Mouse (Mus musculus) stomach, embryonic 16.5 days (tissue): Measurements from ENCODE around the gene Cdk10. TPM values are rescaled to one million over a fixed set of nuclear protein-coding genes. Genes with fewer than 3 reads are reported as not detected.
"Not testable (repeated sequence)": the region's sequence is repeated elsewhere in the genome, so short reads cannot be mapped to it uniquely, and the experiment has no call there.

Experiments
- ATAC-seq: fragments of 200-750 bp; cut with Nextera tagmentation; 2 replicates; pipeline ENCODE4 v1.8.0; 2017; ENCODE audit warnings: moderate number of reproducible peaks, moderate TSS enrichment; ENCODE audit not compliant: insufficient read depth, low FRiP score
- H3K27ac ChIP-seq: fragments of 300-500 bp; sonication (generic); 2 replicates; pipeline ENCODE4 v1.5.1; 2014; ENCODE audit warnings: low read length
- H3K27me3 ChIP-seq: fragments of 300-500 bp; sonication (generic); 2 replicates; pipeline ENCODE4 v1.6.1; 2014; ENCODE audit warnings: low read length, control low read depth, mixed read lengths; ENCODE audit not compliant: control insufficient read depth, insufficient read depth
- H3K36me3 ChIP-seq: fragments of 300-500 bp; sonication (generic); 2 replicates; pipeline ENCODE4 v1.6.1; 2014; ENCODE audit warnings: low read length; ENCODE audit not compliant: control insufficient read depth, insufficient read depth
- H3K4me1 ChIP-seq: fragments of 300-500 bp; sonication (generic); 2 replicates; pipeline ENCODE4 v1.6.1; 2014; ENCODE audit warnings: low read length, control low read depth, mixed read lengths; ENCODE audit not compliant: control insufficient read depth, insufficient read depth
- H3K4me2 ChIP-seq: fragments of 300-500 bp; sonication (generic); 2 replicates; pipeline ENCODE4 v1.6.1; 2014; ENCODE audit warnings: low read depth, low read length, mixed read lengths
- H3K4me3 ChIP-seq: fragments of 300-500 bp; sonication (generic); replicated peaks from 2 replicates; pipeline ENCODE4 v1.5.1; 2014; ENCODE audit warnings: mild to moderate bottlenecking, low read length
- H3K9ac ChIP-seq: fragments of 300-500 bp; sonication (generic); 2 replicates; pipeline ENCODE4 v1.6.1; 2014; ENCODE audit warnings: low read length
- H3K9me3 ChIP-seq: fragments of 300-500 bp; sonication (generic); replicated peaks from 2 replicates; pipeline ENCODE4 v1.6.1; 2016; ENCODE audit warnings: low read length, control low read depth; ENCODE audit not compliant: control insufficient read depth
- WGBS: fragments of 180-500 bp; shearing (Covaris S2); extraction: QIAGEN DNeasy Blood & Tissue Kit; methylation state at CpG from one replicate; pipeline ENCODE4 v1.1.7; 2014; 5-methylcytosine and 5-hydroxymethylcytosine counted together
- polyA plus RNA-seq: library from polyadenylated mRNA; unstranded; fragments of >200 nt; fragmentation: Nextera tagmentation; extraction: Ambion mirVana; gene quantifications from 2 replicates; pipeline ENCODE4 v1.2.1, GENCODE M21; 2015

The Cdk10 gene
- polyA plus RNA-seq, 1 experiment from 2014 or later, result 27.3 TPM

DNA sequence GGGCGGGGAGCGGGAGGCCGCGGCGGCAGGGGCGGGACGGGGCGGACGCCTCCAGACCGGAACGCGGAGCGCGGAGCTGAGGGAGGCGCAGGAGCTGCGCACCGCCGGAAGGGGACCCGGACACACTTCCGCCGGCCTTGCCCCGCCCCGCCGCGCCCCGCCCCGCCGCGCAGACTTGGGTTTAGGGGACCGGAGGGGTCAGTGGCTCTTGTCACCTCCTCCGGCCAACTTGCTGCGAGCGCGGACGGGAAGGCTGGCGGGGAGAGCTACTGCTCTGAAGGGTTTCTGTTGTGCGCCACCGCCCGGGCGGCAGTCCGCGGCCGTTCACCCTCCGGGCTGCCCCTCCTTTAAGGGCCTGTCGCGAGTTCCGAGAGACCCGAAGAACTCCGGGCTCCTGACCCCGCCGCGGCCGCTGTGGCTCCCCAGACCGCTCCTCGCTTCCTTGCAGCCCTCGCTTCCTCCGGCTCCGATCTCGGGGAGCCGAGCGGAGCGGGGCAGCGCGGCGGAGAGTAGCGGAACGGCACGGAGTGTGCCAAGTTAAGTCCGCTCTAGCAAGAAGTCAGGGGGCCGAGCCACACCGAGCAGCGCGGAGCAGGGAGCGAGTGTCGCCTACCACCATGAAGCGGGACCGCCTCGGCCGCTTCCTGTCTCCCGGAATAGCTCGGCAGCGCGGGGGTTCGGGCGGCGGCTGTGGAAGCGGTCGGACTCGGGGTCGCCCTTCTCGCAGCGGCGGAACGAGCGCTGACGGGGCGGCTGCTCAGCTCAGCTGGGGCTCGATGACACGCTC, 29.6 kb downstream of the Cdk10 start, which contains the start of the genes Zfp276 and Vps9d1:
Gene Zfp276 (plus strand): TSS at position 97 of the 787 bp plus-strand sequence.
Gene Vps9d1 (minus strand): TSS at position 250 of the 787 bp plus-strand sequence.
- H3K4me3 ChIP-seq, result peak within 1 kb of the TSS; percentile 99
- H3K27ac ChIP-seq, result peak within 1 kb of the TSS; percentile 86
- H3K9me3 ChIP-seq, result no peaks in the 10 kb centered on the region
- under 1% methylated on average over 98 of the region's 99 CpGs for WGBS
- ATAC-seq, result peak; percentile 96
- peak within 1 kb of the TSS; percentile 94 for H3K4me2 ChIP-seq
- no peaks in the 10 kb centered on the region for H3K27me3 ChIP-seq
- H3K9ac ChIP-seq, result peak within 1 kb of the TSS; percentile 99
- peaks cover 20% of the 10 kb centered on the region for H3K4me1 ChIP-seq
- H3K36me3 ChIP-seq, result peaks cover 13% of the 10 kb centered on the region

- peak overlapping the region; percentile 99 for H3K4me3 ChIP-seq
- H3K9ac ChIP-seq, result peak overlapping the region; percentile 99
- no peaks in the 10 kb centered on the region for H3K27me3 ChIP-seq
- no peaks in the 10 kb centered on the region for H3K9me3 ChIP-seq
- H3K4me2 ChIP-seq, result peak overlapping the region; percentile 94
- 69% methylated on average over 6 of the region's 6 CpGs for WGBS
- H3K4me1 ChIP-seq, result peaks cover 20% of the 10 kb centered on the region
- ATAC-seq, result no peak
- no peak overlapping the region for H3K27ac ChIP-seq
- peaks cover 18% of the 10 kb centered on the region for H3K36me3 ChIP-seq
Observed at GRCm38 (mm10) chr8:123255170-123255569, 30.5 kb downstream of the Cdk10 start.

GRCm38 (mm10) chr8:123257114-123257513, 32.5 kb downstream of the Cdk10 start:
- Histone ChIP-seq H3K27ac (no peak overlapping the region), H3K4me3 (no peak overlapping the region), H3K27me3 (no peaks in the 10 kb centered on the region), H3K36me3 (peaks cover 13% of the 10 kb centered on the region), H3K4me2 (no peak overlapping the region), H3K4me1 (peaks cover 20% of the 10 kb centered on the region), H3K9me3 (no peaks in the 10 kb centered on the region), H3K9ac (no peak overlapping the region)
- ATAC-seq, result no peak
- 80% methylated on average over 3 of the region's 3 CpGs for WGBS

- H3K9ac ChIP-seq, result not testable (repeated sequence)
Observed at GRCm38 (mm10) chr8:123257593-123257992, 33.0 kb downstream of the Cdk10 start.

DNA sequence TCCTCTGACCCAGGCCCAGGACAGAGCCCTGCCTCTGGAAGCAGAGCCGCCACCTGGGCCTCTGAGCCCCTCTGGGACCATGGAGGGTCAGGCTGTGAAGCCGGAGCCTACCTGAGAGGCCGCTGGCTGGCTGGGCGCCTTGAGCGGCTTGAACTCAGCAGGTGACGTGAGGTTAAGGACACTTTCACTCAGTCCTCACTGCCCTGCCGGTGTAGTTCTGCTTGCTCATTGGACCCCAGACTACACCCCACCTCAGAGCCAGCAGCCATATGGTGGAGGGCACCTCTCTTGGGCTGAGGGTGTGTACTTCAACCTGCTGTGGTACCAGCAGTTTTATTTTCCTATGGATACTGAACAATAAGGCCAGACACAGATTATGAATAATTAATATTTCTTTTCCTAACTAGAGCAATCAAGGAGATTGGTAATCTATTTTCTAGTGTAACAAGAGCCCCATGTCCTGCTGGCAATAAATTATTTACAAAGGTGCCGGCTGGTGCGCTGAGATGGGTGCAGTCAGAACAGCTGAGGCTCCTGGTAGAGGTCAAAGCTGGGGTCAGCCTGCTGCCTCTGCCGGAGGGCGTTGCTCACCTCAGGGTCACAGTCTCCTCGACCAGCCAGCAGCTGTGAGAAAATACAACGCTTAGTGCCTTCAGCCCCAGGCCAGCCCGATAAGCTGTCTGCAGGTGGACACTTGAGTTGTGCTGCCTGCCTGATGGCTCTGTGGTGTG, 43.4 kb downstream of the Cdk10 start:
- Histone ChIP-seq H3K27ac (no peak overlapping the region), H3K27me3 (no peaks in the 10 kb centered on the region), H3K36me3 (peaks cover 27% of the 10 kb centered on the region), H3K9ac (no peak overlapping the region), H3K4me3 (no peak overlapping the region), H3K4me1 (no peaks in the 10 kb centered on the region; the same call in 1 of the 2 replicates), H3K9me3 (no peaks in the 10 kb centered on the region), H3K4me2 (no peak overlapping the region)
- WGBS, result 66% methylated on average over 14 of the region's 14 CpGs
- ATAC-seq, result no peak

More at GRCm38 (mm10) chr8:123257593-123257992, 33.0 kb downstream of the Cdk10 start:
- not testable (repeated sequence) for H3K27ac ChIP-seq, H3K4me3 ChIP-seq, H3K4me2 ChIP-seq, H3K27me3 ChIP-seq, ATAC-seq, H3K9me3 ChIP-seq
- WGBS, result 85% methylated on average over 8 of the region's 8 CpGs
- H3K4me1 ChIP-seq, result peaks cover 17% of the 10 kb centered on the region
- peaks cover 13% of the 10 kb centered on the region for H3K36me3 ChIP-seq

DNA sequence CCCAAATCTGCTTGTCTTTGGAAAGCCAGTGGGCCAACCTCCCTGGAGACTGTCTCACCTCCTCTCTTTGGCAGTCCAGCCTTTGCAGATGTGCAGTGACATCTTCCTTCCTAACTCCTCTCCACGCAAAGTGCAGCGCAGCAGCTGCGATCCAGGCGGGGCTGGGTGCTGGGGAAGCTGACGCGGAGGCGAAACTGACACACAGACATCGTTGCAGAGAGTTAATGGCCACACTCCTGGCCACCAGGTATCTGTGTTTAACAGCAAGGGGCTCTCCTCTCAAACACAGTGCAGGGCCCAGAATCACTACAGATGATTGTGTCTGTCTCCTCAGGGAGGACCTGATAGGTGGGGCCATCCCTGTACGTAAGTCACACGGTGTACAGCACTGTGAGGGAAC, 46.5 kb downstream of the Cdk10 start:
- Histone ChIP-seq H3K27me3 (no peaks in the 10 kb centered on the region), H3K4me2 (no peak overlapping the region), H3K36me3 (peaks cover 8% of the 10 kb centered on the region; the same call in 1 of the 2 replicates), H3K9me3 (no peaks in the 10 kb centered on the region), H3K4me1 (no peaks in the 10 kb centered on the region; the same call in 1 of the 2 replicates), H3K27ac (no peak overlapping the region), H3K4me3 (no peak overlapping the region), H3K9ac (no peak overlapping the region)
- WGBS, result 83% methylated on average over 10 of the region's 10 CpGs
- no peak for ATAC-seq

DNA sequence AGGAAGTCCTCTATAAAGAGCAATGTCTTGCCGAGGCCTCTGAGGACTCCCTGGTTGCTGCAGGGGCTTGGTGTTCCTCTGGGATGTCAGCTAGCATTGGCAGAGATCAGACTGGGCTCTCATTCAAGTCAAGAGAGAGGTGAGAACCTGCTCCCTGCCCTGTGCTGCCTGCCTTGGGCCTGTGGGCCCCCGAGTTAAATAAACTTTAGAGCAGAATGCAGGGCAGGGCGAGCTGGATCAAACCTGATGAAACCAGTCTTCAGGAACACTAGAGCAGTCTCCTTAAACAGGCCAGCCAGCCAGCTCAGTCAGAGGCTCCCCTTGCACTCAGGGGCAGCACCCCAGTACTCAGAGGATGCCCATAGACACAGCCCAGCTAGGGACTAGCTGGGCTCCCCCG, 47.3 kb downstream of the Cdk10 start:
- Histone ChIP-seq H3K27me3 (no peaks in the 10 kb centered on the region), H3K9ac (0 out of 2 replicates have a peak overlapping the region, but pooled peaks have one; percentile 0), H3K4me3 (no peak overlapping the region), H3K27ac (no peak overlapping the region), H3K4me1 (no peaks in the 10 kb centered on the region; the same call in 1 of the 2 replicates), H3K9me3 (no peaks in the 10 kb centered on the region), H3K36me3 (peaks cover 8% of the 10 kb centered on the region; the same call in 1 of the 2 replicates), H3K4me2 (no peak overlapping the region)
- ATAC-seq, result peak; percentile 44; the same call in 1 of the 2 replicates
- 71% methylated on average over 4 of the region's 4 CpGs for WGBS

GRCm38 (mm10) chr8:123274447-123274846, 49.8 kb downstream of the Cdk10 start:
- Histone ChIP-seq H3K4me3 (no peak overlapping the region), H3K27ac (no peak overlapping the region), H3K4me1 (no peaks in the 10 kb centered on the region; the same call in 1 of the 2 replicates), H3K27me3 (no peaks in the 10 kb centered on the region), H3K9ac (no peak overlapping the region), H3K4me2 (no peak overlapping the region), H3K36me3 (no peaks in the 10 kb centered on the region), H3K9me3 (no peaks in the 10 kb centered on the region)
- ATAC-seq, result no peak
- WGBS, result 87% methylated on average over 5 of the region's 5 CpGs

- Histone ChIP-seq H3K36me3 (no peaks in the 10 kb centered on the region), H3K9ac (no peak overlapping the region), H3K4me3 (no peak overlapping the region), H3K9me3 (no peaks in the 10 kb centered on the region), H3K27me3 (no peaks in the 10 kb centered on the region), H3K4me2 (no peak overlapping the region), H3K4me1 (no peaks in the 10 kb centered on the region; the same call in 1 of the 2 replicates), H3K27ac (no peak overlapping the region)
- ATAC-seq, result no peak
- 94% methylated on average over 12 of the region's 12 CpGs for WGBS
Observed at GRCm38 (mm10) chr8:123275096-123275495, 50.5 kb downstream of the Cdk10 start.
